Mouse (Mus musculus) megakaryocyte, embryonic 14.5 days (primary cell): ENCODE measurements around the gene Taf3. TPM values are rescaled to one million over a fixed set of nuclear protein-coding genes. Genes with fewer than 3 reads are reported as not detected.

Experiments used
- H3K27me3 ChIP-seq: replicated peaks from 2 replicates; pipeline ENCODE3; 2012; ENCODE audit warnings: inconsistent platforms
- H3K36me3 ChIP-seq: replicated peaks from 2 replicates; pipeline ENCODE3; 2012; ENCODE audit warnings: low read length, inconsistent platforms, mixed read lengths
- H3K4me1 ChIP-seq: 2 replicates; pipeline ENCODE4 v1.6.1; 2012; ENCODE audit warnings: inconsistent platforms
- H3K4me3 ChIP-seq: replicated peaks from 2 replicates; pipeline ENCODE3; 2012; ENCODE audit warnings: moderate library complexity, mild to moderate bottlenecking, inconsistent platforms
- H3K9me3 ChIP-seq: 2 replicates; pipeline ENCODE4 v1.6.1; 2012; ENCODE audit warnings: inconsistent platforms
- FLI1 ChIP-seq: IDR thresholded peaks from 2 replicates; pipeline ENCODE4 v1.6.1; 2012; ENCODE audit warnings: low read length, inconsistent platforms, mixed read lengths
- GATA1 ChIP-seq: IDR thresholded peaks from 3 replicates; pipeline ENCODE4 v1.6.1; 2012; ENCODE audit warnings: mixed read lengths, low read length, inconsistent platforms, borderline replicate concordance
- polyA plus RNA-seq: library from polyadenylated mRNA; stranded (reverse); fragments of >175 nt; gene quantifications from 2 replicates; pipeline ENCODE4 v1.2.3, GENCODE M21; 2012; ENCODE audit warnings: low replicate concordance; ENCODE audit not compliant: insufficient read depth

The Taf3 gene
- polyA plus RNA-seq, 1 experiment, result 19.0 TPM

DNA sequence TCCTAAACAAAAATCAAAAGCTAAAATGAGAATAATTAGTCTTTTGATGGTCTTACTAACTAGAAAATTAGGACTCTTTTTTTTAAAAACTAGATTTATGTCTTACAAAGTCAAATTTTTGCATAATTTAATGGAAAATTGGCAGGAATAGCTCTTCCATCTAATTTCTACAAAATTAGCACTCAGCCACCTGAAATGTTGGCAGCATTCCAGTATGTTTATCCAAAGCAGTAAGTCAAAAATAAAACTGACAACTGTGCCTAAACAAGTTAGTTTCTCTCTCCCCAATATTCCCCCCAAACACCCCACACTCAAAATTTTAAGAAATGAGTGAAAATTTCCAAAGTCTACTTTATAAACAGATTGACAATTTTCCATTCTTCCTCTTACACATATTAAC lies 85.5 kb downstream of the Taf3 start:
- TF ChIP-seq FLI1 (no peak), GATA1 (no peak)
- Histone ChIP-seq H3K4me3 (no peak overlapping the region), H3K9me3 (peaks cover 4% of the 10 kb centered on the region; the same call in 1 of the 2 replicates), H3K27me3 (no peaks in the 10 kb centered on the region), H3K4me1 (peaks cover 23% of the 10 kb centered on the region), H3K36me3 (peaks cover 5% of the 10 kb centered on the region)

GRCm38 (mm10) chr2:9961708-9962107 lies 86.7 kb downstream of the Taf3 start:
- TF ChIP-seq FLI1 (no peak), GATA1 (no peak)
- Histone ChIP-seq H3K4me1 (peaks cover 28% of the 10 kb centered on the region), H3K9me3 (no peaks in the 10 kb centered on the region), H3K27me3 (no peaks in the 10 kb centered on the region), H3K4me3 (peak overlapping the region; percentile 4), H3K36me3 (no peaks in the 10 kb centered on the region)

DNA sequence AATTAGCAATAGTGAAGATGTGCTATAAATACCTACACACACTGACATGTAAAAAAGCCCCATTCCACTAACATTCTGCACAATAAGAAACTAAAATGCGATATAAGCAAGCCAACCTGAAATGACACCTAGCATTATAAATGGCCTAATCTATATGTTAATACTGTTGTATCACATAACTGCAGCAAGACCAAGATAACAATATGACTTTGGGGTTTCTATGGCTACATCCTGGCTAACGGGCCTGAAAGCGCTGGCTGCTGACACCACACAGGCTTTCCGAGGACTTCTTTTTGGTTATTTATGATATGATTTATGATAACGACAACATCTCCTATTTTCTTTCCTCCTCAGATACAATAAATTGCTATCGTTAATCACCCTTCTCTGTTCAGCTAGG lies 90.4 kb downstream of the Taf3 start:
- no peak for TF ChIP-seq GATA1
- H3K4me1 ChIP-seq, result peaks cover 40% of the 10 kb centered on the region
- no peaks in the 10 kb centered on the region for H3K9me3 ChIP-seq
- H3K36me3 ChIP-seq, result peaks cover under 1% of the 10 kb centered on the region
- no peak overlapping the region for H3K4me3 ChIP-seq
- no peaks in the 10 kb centered on the region for H3K27me3 ChIP-seq

DNA sequence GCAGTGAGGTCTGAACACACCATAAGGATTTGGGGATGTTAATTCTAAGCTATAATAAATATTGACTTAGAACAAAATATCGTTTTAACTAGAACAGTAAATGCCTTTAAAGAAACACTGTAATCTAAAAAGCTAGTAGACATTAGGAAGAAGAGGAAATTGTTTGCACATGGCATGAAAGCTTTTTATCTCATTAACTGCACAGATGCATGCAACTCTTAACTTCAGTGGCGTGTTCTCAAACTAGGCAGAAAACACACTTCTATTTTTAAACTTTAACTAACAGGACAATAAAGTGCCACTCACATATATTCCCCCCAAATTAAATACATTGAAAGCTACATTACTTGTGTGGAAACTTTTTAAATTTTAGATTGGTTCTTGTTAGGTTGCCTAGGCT lies 91.8 kb downstream of the Taf3 start:
- TF ChIP-seq FLI1, result no peak
- TF ChIP-seq GATA1, result no peak
- H3K4me3 ChIP-seq, result no peak overlapping the region
- no peaks in the 10 kb centered on the region for H3K27me3 ChIP-seq

GRCm38 (mm10) chr2:9955576-9956535 lies 92.5 kb downstream of the Taf3 start:
- no peak overlapping the region for H3K4me3 ChIP-seq
- H3K4me1 ChIP-seq, result peaks cover 28% of the 10 kb centered on the region
- no peaks in the 10 kb centered on the region for H3K9me3 ChIP-seq
- H3K36me3 ChIP-seq, result peaks cover 20% of the 10 kb centered on the region
- no peak for TF ChIP-seq FLI1
- TF ChIP-seq GATA1, result no peak
- no peaks in the 10 kb centered on the region for H3K27me3 ChIP-seq

More for the DNA sequence above, 91.8 kb downstream of the Taf3 start:
- peaks cover 32% of the 10 kb centered on the region for H3K4me1 ChIP-seq
- H3K9me3 ChIP-seq, result no peaks in the 10 kb centered on the region
- H3K36me3 ChIP-seq, result peaks cover 15% of the 10 kb centered on the region

- Histone ChIP-seq H3K4me1 (peaks cover 15% of the 10 kb centered on the region), H3K27me3 (no peaks in the 10 kb centered on the region), H3K36me3 (peaks cover 12% of the 10 kb centered on the region), H3K4me3 (peak overlapping the region; percentile 55), H3K9me3 (no peaks in the 10 kb centered on the region)
- TF ChIP-seq GATA1 (no peak), FLI1 (no peak)
Observed at GRCm38 (mm10) chr2:9946739-9947138, 101.7 kb downstream of the Taf3 start.

- Histone ChIP-seq H3K27me3 (no peaks in the 10 kb centered on the region), H3K4me1 (peaks cover 15% of the 10 kb centered on the region), H3K4me3 (no peak overlapping the region), H3K9me3 (no peaks in the 10 kb centered on the region), H3K36me3 (peaks cover 9% of the 10 kb centered on the region)
- TF ChIP-seq GATA1, result no peak
- no peak for TF ChIP-seq FLI1
Observed at GRCm38 (mm10) chr2:9945611-9946010, 102.8 kb downstream of the Taf3 start.

- no peaks in the 10 kb centered on the region for H3K27me3 ChIP-seq
- peaks cover 21% of the 10 kb centered on the region for H3K36me3 ChIP-seq
- peaks cover 19% of the 10 kb centered on the region for H3K4me1 ChIP-seq
- no peaks in the 10 kb centered on the region for H3K9me3 ChIP-seq
- H3K4me3 ChIP-seq, result no peak overlapping the region
- TF ChIP-seq GATA1 (no peak), FLI1 (no peak)
Observed at GRCm38 (mm10) chr2:9943011-9943410, 105.4 kb downstream of the Taf3 start.

DNA sequence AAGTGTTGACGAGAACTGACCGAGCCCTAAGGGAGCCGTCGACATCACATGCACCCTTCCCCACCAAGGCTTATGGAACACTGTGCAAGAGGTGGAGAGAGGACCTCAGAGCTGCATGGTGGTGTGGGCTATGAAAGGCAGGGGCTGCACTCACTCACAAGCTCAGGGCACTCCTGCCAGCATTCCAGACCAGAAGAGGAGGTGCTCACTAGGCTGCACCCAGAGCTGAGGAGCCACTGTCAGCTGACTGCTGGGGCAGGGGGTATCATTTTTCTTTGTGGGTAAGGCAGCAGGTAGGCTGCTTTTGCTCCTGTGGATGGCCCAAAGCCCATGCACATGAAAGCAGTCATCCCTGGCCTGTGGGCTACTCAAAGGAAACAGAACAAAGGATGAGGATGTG lies 109.1 kb downstream of the Taf3 start:
- H3K36me3 ChIP-seq, result peaks cover 23% of the 10 kb centered on the region
- H3K27me3 ChIP-seq, result no peaks in the 10 kb centered on the region
- H3K9me3 ChIP-seq, result no peaks in the 10 kb centered on the region
- H3K4me1 ChIP-seq, result peaks cover 4% of the 10 kb centered on the region; the same call in 1 of the 2 replicates
- TF ChIP-seq FLI1, result no peak
- TF ChIP-seq GATA1, result no peak
- H3K4me3 ChIP-seq, result no peak overlapping the region

DNA sequence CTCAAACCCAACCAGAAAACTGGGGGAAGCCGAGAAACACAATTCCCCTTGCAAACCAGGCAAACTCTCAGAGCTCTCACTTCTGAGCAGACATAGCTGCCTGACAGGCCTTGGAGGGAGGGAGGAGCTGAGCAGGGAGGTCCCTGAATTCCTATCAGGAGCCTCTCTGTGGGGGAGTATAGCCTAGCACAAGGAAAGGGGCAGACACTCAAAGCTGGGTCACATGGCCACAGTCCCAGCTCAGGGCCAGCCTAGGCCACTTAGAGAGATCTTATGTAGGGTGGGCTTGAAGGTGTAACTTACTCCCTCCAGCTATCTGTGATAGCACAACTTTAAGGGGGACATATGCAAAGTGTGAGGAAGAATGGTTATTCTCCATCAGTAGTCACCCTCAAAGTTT lies 112.4 kb downstream of the Taf3 start:
- Histone ChIP-seq H3K36me3 (peaks cover 23% of the 10 kb centered on the region), H3K27me3 (no peaks in the 10 kb centered on the region), H3K4me1 (peaks cover 4% of the 10 kb centered on the region; the same call in 1 of the 2 replicates), H3K4me3 (no peak overlapping the region), H3K9me3 (no peaks in the 10 kb centered on the region)
- TF ChIP-seq GATA1, result no peak
- no peak for TF ChIP-seq FLI1

- peaks cover 24% of the 10 kb centered on the region for H3K36me3 ChIP-seq
Observed at GRCm38 (mm10) chr2:9926905-9927283, 121.5 kb downstream of the Taf3 start.

More at GRCm38 (mm10) chr2:9926905-9927283, 121.5 kb downstream of the Taf3 start:
- H3K27me3 ChIP-seq, result no peaks in the 10 kb centered on the region
- TF ChIP-seq GATA1 (no peak), FLI1 (no peak)
- no peaks in the 10 kb centered on the region for H3K9me3 ChIP-seq
- peaks cover 31% of the 10 kb centered on the region for H3K4me1 ChIP-seq
- no peak overlapping the region for H3K4me3 ChIP-seq
